Mouse (Mus musculus): ENCODE measurements around the gene Olfr1349. TPM values are rescaled to one million over a fixed set of nuclear protein-coding genes. Genes with fewer than 3 reads are reported as not detected.
"Not testable (repeated sequence)": the region's sequence is repeated elsewhere in the genome, so short reads cannot be mapped to it uniquely, and the experiment has no call there.

The Olfr1349 gene
- total and polyA plus RNA-seq, 3 experiments, result not detected

DNA sequence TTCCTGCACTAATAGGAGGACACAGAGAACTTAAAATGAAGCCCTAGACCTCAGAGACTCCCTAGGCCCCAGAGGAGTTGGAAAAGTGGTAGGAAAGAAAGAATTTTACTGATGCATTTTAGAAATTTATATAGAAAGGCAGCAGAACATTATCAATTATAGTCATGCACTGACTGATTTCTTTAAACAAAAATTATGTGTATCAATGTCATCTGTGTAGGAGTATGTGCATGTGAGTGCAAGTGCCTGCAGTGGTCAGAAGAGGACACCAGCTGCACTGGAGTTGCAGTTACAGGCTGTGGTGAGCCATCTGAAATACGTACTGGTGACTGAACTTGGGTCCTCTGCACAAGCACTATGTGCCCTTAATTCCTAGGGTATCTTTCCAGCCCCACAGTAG is 23.1 kb downstream of the Olfr1349 start, which contains the start of gene Olfr1347:
Gene Olfr1347 (minus strand): TSS at position 101 of the 400 bp plus-strand sequence.
- H3K27me3 ChIP-seq (ENCODE audit: control insufficient read depth, insufficient read depth, low read length), result no peaks in the 10 kb centered on the region
- WGBS, result 31% methylated on average over 1 of the region's 1 CpGs
- H3K27ac ChIP-seq, result no peak within 1 kb of the TSS
- DNase-seq, result no peak
- no peaks in the 10 kb centered on the region for H3K79me2 ChIP-seq (replicated peaks; ENCODE audit: control insufficient read depth, insufficient read depth, low read length)
- no peak for TF ChIP-seq CTCF (IDR thresholded peaks at IDR 0.05)
- TF ChIP-seq EP300 (IDR thresholded peaks at IDR 0.05; ENCODE audit: insufficient read depth, low read depth, low read length), result no peak
- TF ChIP-seq POLR2A (IDR thresholded peaks at IDR 0.05; ENCODE audit: insufficient read depth, low read depth, low read length), result no peak
- H3K4me1 ChIP-seq (ENCODE audit: control insufficient read depth, insufficient read depth, low read length), result no peaks in the 10 kb centered on the region
- H3K36me3 ChIP-seq (ENCODE audit: control insufficient read depth, insufficient read depth, low read length), result no peaks in the 10 kb centered on the region
- no peak within 1 kb of the TSS for H3K9ac ChIP-seq (ENCODE audit: low read depth, low read length)
- intact Hi-C loops (cut with DNase I), result no loop called here
- no peak within 1 kb of the TSS for H3K4me3 ChIP-seq

DNA sequence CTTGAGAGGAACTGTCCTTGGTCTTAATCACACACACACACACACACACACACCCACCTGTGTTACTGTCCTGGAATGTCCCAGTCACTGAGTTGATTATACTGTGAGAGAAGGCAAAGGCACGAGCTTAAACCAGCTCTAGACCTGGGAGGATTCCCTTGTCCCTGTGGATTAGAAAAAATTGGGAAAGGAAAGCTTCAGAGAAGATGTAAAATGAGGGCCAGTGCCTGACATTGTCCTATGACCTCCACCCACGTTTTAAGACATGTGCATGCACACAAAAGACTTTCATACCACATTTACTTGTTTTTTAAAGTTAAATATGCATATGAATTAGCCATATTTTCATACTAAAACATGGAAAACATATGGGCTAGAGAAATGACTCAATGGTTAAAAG is 35.9 kb downstream of the Olfr1349 start, which contains the start of gene Olfr5:
Gene Olfr5 (minus strand): TSS at position 101 of the 400 bp plus-strand sequence.
- Histone ChIP-seq H3K4me3 (no peak within 1 kb of the TSS), H3K36me3 (ENCODE audit: control insufficient read depth, insufficient read depth, low read length) (no peaks in the 10 kb centered on the region), H3K27ac (no peak within 1 kb of the TSS), H3K4me1 (ENCODE audit: control insufficient read depth, insufficient read depth, low read length) (no peaks in the 10 kb centered on the region), H3K27me3 (ENCODE audit: control insufficient read depth, insufficient read depth, low read length) (no peaks in the 10 kb centered on the region), H3K79me2 (replicated peaks; ENCODE audit: control insufficient read depth, insufficient read depth, low read length) (no peaks in the 10 kb centered on the region), H3K9ac (ENCODE audit: low read depth, low read length) (no peak within 1 kb of the TSS)
- DNase-seq, result no peak
- 10% methylated on average over 2 of the region's 2 CpGs for WGBS
- intact Hi-C loops (cut with DNase I), result no loop called here
- TF ChIP-seq CTCF (IDR thresholded peaks at IDR 0.05) (no peak), EP300 (IDR thresholded peaks at IDR 0.05; ENCODE audit: insufficient read depth, low read depth, low read length) (no peak), POLR2A (IDR thresholded peaks at IDR 0.05; ENCODE audit: insufficient read depth, low read depth, low read length) (no peak)

DNA sequence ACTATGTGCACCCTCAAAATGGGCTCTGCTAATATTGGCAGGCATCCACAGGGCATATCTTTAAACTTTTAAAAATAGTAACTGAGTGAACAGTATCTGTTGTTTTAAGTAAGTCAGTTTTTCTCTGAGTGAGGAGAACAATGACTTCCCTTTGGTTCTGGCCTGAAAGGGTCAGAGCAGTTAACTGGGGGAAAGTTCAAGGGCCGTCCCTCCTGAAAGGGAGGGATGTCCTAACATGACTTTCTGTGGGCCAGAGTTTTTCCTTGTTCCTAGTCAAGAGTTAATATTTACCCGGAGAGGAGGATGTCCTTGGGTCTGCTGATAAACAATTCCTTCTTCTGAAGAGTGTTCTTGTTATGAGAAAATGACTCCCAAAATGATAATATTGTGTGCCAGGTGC is 45.1 kb downstream of the Olfr1349 start:
- H3K4me3 ChIP-seq; DNase-seq; H3K36me3 ChIP-seq (ENCODE audit: control insufficient read depth, insufficient read depth, low read length); intact Hi-C loops (cut with DNase I); H3K4me1 ChIP-seq (ENCODE audit: control insufficient read depth, insufficient read depth, low read length); H3K27me3 ChIP-seq (ENCODE audit: control insufficient read depth, insufficient read depth, low read length); H3K79me2 ChIP-seq (replicated peaks; ENCODE audit: control insufficient read depth, insufficient read depth, low read length); H3K27ac ChIP-seq; H3K9ac ChIP-seq (ENCODE audit: low read depth, low read length): not testable (repeated sequence)
- 45% methylated on average over 2 of the region's 2 CpGs for WGBS

DNA sequence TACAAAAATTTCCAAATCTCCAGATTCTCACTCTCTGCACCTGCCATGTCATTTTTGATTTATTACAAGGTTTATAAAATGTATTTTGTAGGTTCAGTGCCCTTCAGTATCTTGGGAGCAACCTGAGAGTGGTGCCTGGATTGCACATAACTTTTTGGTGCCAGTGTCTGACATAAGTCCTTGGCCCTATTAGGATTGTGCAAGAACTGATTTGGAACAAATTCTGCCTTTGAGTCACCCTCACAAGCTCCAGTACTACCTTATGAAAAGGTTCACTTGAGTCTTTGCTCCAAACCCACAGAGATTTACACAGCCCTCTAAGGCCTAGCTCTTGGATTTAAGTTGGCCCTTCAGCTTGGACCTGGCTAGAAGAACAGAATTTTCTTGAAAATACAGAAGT is 55.8 kb downstream of the Olfr1349 start, which contains the start of gene Olfr1346:
Gene Olfr1346 (plus strand): TSS at position 151 of the 400 bp plus-strand sequence.
- Histone ChIP-seq H3K79me2 (replicated peaks; ENCODE audit: control insufficient read depth, insufficient read depth, low read length) (no peaks in the 10 kb centered on the region), H3K4me1 (ENCODE audit: control insufficient read depth, insufficient read depth, low read length) (no peaks in the 10 kb centered on the region), H3K9ac (ENCODE audit: low read depth, low read length) (no peak within 1 kb of the TSS), H3K27ac (no peak within 1 kb of the TSS), H3K36me3 (ENCODE audit: control insufficient read depth, insufficient read depth, low read length) (no peaks in the 10 kb centered on the region), H3K4me3 (no peak within 1 kb of the TSS), H3K27me3 (ENCODE audit: control insufficient read depth, insufficient read depth, low read length) (no peaks in the 10 kb centered on the region)
- no peak for DNase-seq
- no peak for TF ChIP-seq EP300 (IDR thresholded peaks at IDR 0.05; ENCODE audit: insufficient read depth, low read depth, low read length)
- intact Hi-C loops (cut with DNase I), result no loop called here

Other genes with a start within 250 kb of the Olfr1349 start
- 1 to 10 TPM; 3.6 to 4.6 TPM for gene Zfp667, start 236.4 kb downstream of the Olfr1349 start, total RNA-seq (2021)
- gene Zfp667, start 236.4 kb downstream of the Olfr1349 start, polyA plus RNA-seq (2012; rRNA removed), result 0.96 and 2.3 TPM in 2 replicates
- gene Zfp583, start 191.7 kb downstream of the Olfr1349 start, total RNA-seq (2021), result 1 to 10 TPM; 1.4 to 3.2 TPM
- 1.2 and 1.7 TPM in 2 replicates for gene Zfp583, start 191.7 kb downstream of the Olfr1349 start, polyA plus RNA-seq (2012; rRNA removed)
- gene Gm3854, start 179.2 kb downstream of the Olfr1349 start, total RNA-seq (2021), result under 1 TPM; 0.20 to 0.52 TPM
- 0.08 and 0.12 TPM in 2 replicates for gene Gm3854, start 179.2 kb downstream of the Olfr1349 start, polyA plus RNA-seq (2012; rRNA removed)
- 1 to 10 TPM; 1.6 to 3.4 TPM for gene Zfp78, start 159.7 kb downstream of the Olfr1349 start, total RNA-seq (2021)
- gene Zfp78, start 159.7 kb downstream of the Olfr1349 start, polyA plus RNA-seq (2012; rRNA removed), result 0.49 and 1.5 TPM in 2 replicates
- 1 to 10 TPM; 1.8 to 2.8 TPM for gene Zfp28, start 139.7 kb downstream of the Olfr1349 start, total RNA-seq (2021)
- 2.6 and 4.1 TPM in 2 replicates for gene Zfp28, start 139.7 kb downstream of the Olfr1349 start, polyA plus RNA-seq (2012; rRNA removed)
- not detected for gene Smim17, start 124.2 kb downstream of the Olfr1349 start, total RNA-seq (2021)
- gene Smim17, start 124.2 kb downstream of the Olfr1349 start, polyA plus RNA-seq (2012; rRNA removed), result not detected in 2 replicates
- gene Gm20715, start 112.7 kb downstream of the Olfr1349 start, total RNA-seq (2021), result not detected
- gene Gm20715, start 112.7 kb downstream of the Olfr1349 start, polyA plus RNA-seq (2012; rRNA removed), result not detected in 2 replicates
- gene Olfr1344, start 84.3 kb downstream of the Olfr1349 start, total RNA-seq (2021), result not detected
- 0.15 TPM in 1 of 2 replicates, not detected in the other for gene Olfr1344, start 84.3 kb downstream of the Olfr1349 start, polyA plus RNA-seq (2012; rRNA removed)
- not detected for gene Olfr1336, start 66.8 kb downstream of the Olfr1349 start, total RNA-seq (2021)
- not detected in 2 replicates for gene Olfr1336, start 66.8 kb downstream of the Olfr1349 start, polyA plus RNA-seq (2012; rRNA removed)
- gene Olfr1346, start 55.8 kb downstream of the Olfr1349 start, total RNA-seq (2021), result not detected
- gene Olfr1346, start 55.8 kb downstream of the Olfr1349 start, polyA plus RNA-seq (2012; rRNA removed), result not detected in 2 replicates
- gene Olfr5, start 36.0 kb downstream of the Olfr1349 start, total RNA-seq (2021), result not detected
- gene Olfr5, start 36.0 kb downstream of the Olfr1349 start, polyA plus RNA-seq (2012; rRNA removed), result not detected in 2 replicates
- not detected for gene Olfr1347, start 23.2 kb downstream of the Olfr1349 start, total RNA-seq (2021)
- gene Olfr1347, start 23.2 kb downstream of the Olfr1349 start, polyA plus RNA-seq (2012; rRNA removed), result not detected in 2 replicates
- gene Olfr1348, start 14.2 kb downstream of the Olfr1349 start, total RNA-seq (2021), result not detected
- not detected in 2 replicates for gene Olfr1348, start 14.2 kb downstream of the Olfr1349 start, polyA plus RNA-seq (2012; rRNA removed)
- gene Olfr1350, start 41.9 kb upstream of the Olfr1349 start, total RNA-seq (2021), result not detected
- gene Olfr1350, start 41.9 kb upstream of the Olfr1349 start, polyA plus RNA-seq (2012; rRNA removed), result not detected in 2 replicates
- gene Zim1, start 173.5 kb upstream of the Olfr1349 start, total RNA-seq (2021), result 1 to 10 TPM; 3.8 to 4.2 TPM
- gene Zim1, start 173.5 kb upstream of the Olfr1349 start, polyA plus RNA-seq (2012; rRNA removed), result 0.57 and 3.1 TPM in 2 replicates
- 1 to 10 TPM; 5.9 to 8.0 TPM for gene Peg3, start 207.5 kb upstream of the Olfr1349 start, total RNA-seq (2021)
- 4.3 and 8.2 TPM in 2 replicates for gene Peg3, start 207.5 kb upstream of the Olfr1349 start, polyA plus RNA-seq (2012; rRNA removed)
- under 1 TPM in 1 of 2 experiments, not detected in 1; 0.11 TPM for gene Usp29, start 207.6 kb upstream of the Olfr1349 start, total RNA-seq (2021)
- gene Usp29, start 207.6 kb upstream of the Olfr1349 start, polyA plus RNA-seq (2012; rRNA removed), result 0.16 and 0.26 TPM in 2 replicates